Mouse (Mus musculus) adrenal gland, postnatal 25 days (tissue): ENCODE measurements around the gene Gm4491. TPM values are rescaled to one million over a fixed set of nuclear protein-coding genes. Genes with fewer than 3 reads are reported as not detected.

Experiments used
- DNase-seq: peaks from one replicate; pipeline ENCODE4 v3.0.0; 2021; ENCODE audit warnings: mixed read lengths
- long read RNA-seq: library from polyadenylated mRNA; stranded (forward); transcript quantifications from one replicate; pipeline ENCODE4 v2.0.0, GENCODE M21; 2021
- total RNA-seq: library from RNA; stranded (reverse); gene quantifications from 2 replicates; pipeline ENCODE4 v1.2.3, GENCODE M21; 2021

Gm4491 gene
- total RNA-seq = not detected in 2 replicates
- long read RNA-seq = 0 reads

DNA sequence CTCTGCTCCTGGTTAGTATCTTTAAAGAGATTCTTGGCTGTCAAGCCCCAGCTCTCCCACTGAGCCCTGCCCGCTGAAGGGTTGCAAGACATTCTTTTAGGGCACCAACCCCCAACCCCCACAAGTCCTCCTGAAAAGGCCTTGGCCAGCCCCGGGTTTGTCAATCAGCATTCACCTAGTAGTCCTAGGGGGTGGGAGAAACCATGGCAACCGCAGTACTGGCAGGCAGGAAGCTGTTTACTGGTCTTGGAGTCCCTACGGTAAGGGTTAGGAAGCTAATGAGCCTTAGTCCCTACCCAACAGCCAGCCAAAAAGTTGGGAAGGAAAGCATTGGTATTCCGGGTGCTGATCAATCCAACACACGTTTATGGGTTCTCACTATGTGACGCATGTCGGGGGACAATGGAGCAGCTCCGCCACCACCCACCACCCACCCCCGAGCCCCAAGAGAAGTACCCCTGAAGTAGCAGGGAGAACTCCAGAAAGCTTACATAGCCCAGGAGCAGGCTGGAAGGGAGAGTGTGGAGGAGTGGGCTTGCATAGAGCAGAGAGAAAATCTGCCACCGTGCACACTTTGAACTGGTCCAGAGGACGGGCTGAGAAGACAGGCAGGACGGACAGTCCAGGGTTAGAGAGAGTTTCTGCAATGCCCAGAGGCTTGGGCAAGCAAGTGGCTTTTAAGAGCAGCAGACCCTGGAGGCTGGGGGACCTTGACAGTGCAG lies at the start of gene Gm4491:
TSS of gene Gm4491 (minus strand) at position 61 of the 722 bp plus-strand sequence.
- no peak for DNase-seq

DNA sequence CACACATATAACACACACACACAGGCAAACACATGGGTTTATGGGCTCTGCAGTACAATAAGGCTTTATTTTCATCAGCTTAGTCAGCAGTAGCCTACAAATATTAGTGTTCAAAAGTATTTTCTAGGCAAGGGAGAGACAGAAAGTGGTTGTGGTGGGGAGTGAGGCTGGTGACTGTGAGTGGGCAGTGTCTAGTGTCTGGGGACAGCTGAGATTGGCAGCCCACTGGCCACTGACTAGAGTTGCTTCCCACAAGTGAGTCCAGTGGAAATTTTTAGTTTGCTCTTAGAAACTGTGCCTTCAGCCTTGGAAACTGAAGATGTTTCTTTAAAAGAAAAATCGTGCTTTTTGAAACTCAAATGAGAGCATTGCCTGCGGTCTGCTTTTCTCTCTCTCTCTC lies 46.1 kb upstream of the Gm4491 start:
- DNase-seq = no peak

DNA sequence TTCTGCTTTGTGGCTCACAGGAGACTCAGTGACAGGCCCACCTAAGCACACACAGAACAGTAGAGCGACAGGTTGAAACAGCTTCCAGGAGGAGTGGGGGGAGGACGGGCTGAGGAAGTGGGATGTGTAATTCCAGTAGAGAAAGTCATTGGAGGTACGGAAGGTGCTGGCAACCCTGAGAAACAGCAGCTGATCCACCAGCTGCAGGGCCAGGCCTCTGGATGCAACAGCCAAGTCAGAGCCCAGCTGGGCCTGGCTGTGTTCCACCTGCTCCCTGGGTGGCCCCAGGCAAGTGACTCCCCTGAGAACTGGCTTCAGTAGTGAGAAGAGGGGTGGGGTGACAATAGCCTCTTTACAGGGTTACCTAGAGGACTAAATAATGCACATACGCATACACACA lies 45.5 kb upstream of the Gm4491 start:
- peak; percentile 35 for DNase-seq

DNA sequence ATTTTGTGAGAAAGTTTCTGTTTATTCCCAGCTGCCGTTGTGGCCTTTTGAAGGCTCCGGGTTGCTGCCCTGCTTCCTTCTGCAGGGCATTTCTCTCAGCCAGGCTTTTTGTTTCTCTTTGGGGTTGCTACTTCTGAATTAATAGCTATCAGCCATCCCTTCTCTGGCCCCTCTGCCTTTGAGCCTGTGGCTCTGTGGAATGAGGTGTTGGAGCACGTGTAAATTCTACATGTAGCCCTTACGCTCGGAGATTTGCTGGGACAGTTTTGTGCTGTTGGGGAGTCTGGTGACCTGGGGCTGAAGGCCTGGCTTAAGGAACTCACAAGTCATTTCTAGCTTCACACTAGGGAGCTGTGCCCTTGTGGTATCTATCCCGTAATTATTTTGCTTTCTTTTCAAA lies 39.2 kb upstream of the Gm4491 start:
- no peak for DNase-seq

DNA sequence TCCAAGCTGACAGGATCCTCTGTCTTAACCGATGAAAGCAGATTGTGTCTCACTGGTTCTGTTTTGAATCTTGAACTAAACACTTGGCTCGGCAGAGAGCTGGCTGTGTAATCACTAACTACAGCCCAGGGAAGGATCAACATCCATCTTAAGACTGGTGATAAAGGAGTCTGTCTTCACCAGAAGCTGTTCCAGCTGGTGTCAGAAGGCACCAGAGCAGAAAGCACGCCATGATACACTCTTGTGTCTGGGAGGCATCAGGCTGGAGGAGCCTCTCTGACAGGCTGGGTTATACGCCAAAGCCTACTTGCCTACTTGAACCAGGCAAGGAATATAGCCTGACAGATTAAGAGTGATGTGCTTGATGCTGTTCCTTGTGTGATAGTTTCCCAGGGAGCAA lies 30.1 kb upstream of the Gm4491 start:
- DNase-seq = no peak

DNA sequence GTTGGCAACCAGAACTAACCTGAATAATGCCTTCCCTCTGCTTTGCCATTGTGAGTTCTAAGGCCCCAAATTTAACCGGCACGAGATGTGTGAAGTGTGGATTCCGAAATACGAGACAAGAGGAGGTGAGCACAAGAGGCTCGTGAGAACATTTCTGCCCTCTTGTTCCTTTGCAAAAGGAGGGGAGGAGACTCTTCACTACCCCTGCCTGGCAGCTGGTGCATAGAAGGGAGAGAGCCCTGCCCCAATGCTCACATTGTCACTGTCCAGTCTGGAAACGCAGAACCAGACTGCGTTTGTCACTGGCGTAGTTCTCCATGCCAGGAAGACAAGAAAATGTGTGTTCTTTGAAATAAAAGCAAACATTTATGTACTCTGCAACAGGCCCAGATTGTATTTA lies 19.6 kb upstream of the Gm4491 start:
- no peak for DNase-seq

DNA sequence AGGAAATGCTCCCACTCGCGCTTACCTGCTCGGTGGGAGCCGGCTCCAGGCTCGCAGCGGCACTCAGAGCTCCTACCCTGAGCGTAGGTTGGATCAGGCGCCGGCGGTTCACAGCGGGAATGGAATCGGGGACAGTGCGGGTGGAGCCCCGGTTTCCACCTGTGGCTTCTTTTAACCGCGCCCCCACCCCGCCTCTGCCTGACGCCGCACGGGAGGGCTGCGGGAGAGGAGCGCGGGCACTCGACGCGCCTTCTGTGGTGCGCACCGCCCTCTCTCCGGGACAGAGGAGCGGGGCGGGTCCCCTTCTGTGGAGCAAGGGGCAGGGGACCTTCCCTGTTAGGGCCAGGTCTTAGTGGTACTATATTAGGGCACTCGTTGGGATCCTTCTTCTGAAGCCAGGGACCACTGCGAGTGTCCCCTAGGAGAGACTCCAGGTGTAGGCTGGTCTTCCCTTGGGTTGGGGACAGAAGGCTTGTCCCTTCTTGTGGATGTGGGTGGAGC lies 17.5 kb upstream of the Gm4491 start, which contains the start of gene Gjb6:
TSS of gene Gjb6 (minus strand) at position 451 of the 501 bp plus-strand sequence.
- no peak for DNase-seq

DNA sequence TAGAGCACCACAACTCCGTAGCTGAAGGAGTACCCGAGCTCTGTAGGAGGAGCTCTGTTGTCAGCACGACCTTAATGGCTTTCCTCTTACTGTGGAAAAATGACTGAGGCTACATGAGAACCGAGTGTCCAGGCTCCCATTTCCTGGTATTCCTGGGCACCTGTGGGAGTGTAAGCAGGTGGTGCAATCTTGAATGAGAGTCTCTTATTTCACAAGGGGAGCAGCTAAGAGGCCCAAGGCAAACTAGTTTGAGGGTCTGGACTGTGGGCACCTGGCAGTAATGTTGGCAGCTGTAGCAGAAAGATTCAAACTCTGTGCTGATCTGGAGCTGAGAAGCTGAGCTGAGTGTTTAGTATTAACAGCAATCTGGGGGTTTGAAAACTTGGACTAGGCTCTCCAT lies 11.7 kb upstream of the Gm4491 start:
- DNase-seq = no peak

DNA sequence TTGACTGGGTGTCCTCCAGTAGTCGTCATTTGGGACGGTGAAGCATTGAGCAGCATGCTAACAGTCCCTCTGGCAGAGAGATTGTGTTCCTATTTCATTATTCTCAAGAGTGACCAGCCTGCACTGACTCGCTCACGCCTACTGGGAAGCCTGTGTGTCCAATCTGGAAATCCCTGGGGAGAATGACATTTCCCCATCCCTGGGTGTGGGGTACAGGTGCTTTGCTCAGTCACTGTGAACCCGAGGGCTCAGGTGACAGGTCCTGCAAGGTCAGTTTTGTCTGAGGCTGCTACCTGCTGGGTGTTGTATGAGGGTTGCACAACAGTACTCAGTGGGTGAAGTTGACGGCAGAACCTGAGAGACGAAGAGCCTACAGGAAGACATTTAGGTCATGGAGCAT lies 6.6 kb upstream of the Gm4491 start:
- DNase-seq = no peak

DNA sequence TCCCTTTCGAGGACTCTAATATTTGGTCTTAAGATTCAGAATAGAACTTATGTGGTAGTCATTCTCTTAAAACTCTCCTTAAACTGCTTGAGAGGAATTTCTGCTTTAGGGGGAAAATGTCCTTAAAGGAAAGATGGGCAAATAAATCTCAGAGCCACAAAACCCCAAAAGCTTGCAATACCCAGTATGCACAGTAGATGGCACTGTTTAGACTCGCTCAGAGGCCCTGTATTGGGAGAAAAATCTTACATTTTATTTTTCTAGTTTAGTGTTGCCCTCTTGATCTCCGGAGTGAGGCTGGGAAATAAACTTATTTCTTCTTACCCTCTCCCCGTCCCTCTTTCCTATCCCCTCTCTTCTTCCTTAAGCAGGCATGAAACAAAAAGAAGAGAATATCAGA lies 6.5 kb downstream of the Gm4491 start:
- DNase-seq = no peak

DNA sequence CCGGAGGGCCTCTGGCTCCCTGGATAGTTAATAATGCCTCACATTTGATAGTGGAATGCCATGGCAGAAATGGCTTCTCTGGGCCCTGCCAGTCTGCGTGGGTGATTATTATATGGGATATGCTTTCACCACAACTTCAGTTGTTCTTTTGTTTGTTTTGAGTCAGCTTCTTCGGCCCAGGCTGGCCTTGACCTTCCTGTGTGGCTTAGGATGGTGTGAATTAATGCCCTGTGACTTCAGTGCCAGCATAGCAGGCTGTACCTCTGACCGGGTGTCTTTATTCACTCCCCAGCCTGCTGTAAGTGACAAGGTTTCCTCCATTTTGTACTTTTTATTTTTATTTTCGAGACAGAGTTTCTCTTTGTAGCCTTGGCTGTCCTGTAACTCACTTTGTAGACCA lies 7.8 kb downstream of the Gm4491 start:
- DNase-seq = peak; percentile 13

DNA sequence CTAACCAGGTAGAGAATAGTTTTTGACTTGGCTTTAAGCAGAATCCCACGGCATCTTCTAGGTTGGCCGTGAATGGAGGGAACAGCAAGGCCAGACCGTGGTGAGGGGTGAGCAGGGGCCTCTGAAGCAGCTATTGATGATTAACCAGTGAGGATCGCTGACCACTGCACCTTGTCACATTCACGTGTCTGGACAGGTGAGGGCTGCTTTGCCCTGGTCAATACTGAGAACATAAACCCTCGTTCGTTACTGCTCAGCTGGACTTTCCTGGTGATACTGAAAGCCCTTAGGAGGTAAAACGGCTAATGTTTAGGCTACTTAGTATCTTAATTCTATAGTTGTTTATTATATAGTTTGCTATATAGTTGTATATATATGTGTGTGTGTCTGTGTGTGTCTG lies 8.6 kb downstream of the Gm4491 start:
- no peak for DNase-seq

DNA sequence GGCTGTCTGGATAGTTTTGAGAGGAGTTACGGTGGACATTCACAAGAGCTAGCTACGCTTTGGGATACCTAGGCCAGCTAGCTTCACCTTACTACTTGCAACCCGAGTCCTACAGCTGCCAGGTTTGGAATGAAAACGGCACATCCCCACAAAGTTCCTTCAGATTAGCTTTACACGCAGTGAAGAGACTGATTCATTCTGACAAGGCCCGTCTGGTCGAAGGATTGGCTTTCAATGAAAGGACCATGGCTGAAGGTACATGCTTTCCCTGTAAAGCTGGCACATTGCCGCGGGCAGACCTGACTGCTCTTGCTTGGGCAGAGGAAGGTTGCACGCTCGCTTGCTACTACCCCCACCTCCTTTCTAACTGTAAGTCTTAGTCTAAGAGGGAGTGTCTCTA lies 10.0 kb downstream of the Gm4491 start:
- no peak for DNase-seq

DNA sequence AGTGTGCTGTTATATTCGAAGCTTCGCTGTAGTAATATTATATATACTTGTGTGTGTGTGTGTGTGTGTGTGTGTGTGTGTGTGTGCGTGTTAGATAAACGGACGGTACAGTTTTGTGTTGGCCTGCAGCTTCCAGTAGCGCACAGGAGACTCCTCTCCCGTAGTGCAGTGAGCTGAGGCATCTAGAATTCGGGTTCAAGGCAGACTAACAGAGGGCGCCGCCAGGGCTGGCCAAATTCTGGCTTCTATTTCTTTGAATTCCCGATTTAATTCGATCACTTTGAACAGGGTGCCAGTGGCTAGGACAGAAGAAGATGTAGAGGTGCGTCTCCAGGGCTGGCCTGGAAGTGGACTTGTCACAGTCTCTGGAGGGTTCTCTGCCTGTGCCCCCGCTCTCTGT lies 10.6 kb downstream of the Gm4491 start:
- no peak for DNase-seq

DNA sequence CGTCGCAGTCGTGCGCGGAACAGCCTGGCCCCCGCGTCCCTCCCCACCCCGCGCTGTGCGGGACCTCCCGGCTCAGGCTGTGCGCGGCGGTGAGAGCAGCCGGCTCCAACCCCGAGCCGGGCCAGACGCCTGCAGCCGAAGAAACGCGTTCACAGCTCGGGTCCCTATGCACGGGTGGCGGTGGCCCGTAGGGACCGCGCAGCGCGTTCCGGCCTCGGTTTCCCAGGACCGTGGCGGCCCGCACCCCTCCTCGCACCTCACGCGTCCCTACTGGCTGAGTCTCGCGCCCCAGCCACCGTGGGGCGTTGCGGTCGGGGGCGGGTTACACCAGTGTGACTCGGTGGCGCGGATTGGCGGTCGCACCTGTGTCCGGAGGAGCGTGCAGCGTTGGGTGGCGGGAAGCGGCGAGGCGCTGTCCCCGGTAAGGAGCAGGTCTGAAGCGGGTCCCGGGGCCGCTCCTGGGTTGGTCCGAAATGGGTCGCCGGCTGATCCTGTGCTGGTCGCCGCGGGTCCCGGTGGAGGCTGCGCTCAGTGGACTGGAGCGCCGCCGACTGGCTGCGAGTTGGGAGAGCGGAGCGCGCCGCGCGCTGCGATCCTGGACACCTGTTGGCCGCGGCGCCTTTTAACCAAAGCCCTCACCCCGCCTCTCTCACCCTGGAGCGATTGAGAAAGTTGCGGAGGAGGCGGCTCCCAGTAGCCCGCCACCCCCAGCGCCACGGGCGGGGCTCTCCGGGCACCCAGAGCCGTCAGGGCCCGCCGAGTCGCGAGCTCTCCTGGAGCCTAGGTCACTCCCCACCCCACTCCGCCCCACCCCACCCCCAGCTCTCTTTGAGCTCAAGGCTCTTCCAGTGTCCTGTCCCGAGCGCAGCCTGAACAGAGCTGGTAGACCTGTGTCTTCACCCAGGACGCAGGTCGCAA lies 11.3 kb downstream of the Gm4491 start, which contains the start of gene Gjb2:
TSS of gene Gjb2 (minus strand) at position 597 of the 918 bp plus-strand sequence.
- DNase-seq = peak; percentile 47

DNA sequence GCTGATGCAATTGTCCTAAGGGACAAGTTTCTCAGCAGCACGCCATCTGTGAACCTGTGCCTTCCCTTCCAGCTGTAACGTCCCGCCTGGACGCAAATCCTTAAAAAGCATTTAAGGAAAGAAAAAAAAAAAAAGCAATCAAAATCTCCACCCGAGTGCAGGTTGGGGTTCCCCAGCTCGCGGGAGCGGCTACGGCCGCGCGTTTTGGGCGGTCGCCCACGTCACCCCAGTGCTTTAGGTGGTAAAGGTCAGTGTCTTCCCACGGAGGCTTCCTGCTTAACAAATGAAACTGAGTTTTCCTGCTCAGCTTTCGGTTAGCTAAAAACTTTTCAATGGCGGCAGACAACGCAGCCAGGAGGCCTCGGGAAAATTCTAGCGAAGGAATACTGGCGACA lies 12.0 kb downstream of the Gm4491 start:
- peak; percentile 13 for DNase-seq

DNA sequence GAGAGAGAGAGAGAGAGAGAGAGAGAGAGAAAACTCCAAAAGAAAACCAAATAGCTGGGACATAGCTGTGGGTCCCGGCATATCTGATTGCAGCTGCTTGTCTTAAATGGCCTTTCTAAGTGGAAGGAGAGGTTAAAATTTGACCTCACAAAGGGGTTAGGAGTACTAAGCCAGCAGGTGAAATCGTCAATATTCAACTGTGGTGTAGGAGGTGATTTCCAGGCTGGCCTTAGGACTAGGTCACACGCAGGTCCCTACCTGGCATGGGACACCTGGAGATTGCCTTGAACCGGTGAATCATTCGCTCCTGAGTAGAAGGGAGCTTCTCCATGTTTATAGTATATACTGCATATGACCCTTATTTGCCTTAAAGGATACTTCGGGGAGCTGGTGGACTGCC lies 12.6 kb downstream of the Gm4491 start:
- DNase-seq = no peak

DNA sequence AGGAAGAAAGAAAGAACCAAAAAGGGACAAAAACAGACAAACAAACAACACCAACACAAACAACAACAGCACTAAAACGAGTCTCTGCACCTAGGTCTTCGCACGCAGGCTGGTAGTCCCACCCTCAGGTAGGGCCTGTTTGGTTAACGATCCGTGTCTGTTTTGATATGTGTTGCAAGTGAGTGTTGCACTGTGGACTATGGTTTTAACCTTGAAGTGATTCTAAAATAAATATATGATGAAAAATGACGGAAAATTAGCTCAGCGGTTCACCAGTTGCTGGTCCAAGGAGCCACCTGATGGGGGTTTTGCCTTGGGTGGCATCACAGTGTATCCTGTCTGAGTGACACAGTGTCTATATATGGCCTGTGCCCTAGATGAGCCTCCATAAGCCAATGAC lies 14.1 kb downstream of the Gm4491 start:
- no peak for DNase-seq

DNA sequence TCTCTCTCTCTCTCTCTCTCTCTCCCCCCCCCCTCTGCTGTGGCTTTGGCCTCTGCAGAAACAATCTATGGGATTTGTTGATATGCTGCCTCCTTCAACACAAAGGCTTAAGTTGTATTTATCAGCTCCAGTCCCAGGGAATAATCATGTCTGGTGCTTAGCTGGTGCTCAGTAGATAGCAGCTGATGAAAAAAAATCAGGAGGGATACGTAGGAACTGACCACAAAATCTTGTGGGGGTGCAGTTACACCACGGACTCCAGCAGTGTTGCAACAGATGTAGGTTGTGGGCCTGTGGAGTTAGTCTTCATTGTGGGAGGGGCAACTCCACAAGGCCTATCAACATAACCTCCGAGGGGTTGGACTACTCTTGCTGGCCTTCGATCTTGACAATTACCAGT lies 19.8 kb downstream of the Gm4491 start:
- DNase-seq = no peak

DNA sequence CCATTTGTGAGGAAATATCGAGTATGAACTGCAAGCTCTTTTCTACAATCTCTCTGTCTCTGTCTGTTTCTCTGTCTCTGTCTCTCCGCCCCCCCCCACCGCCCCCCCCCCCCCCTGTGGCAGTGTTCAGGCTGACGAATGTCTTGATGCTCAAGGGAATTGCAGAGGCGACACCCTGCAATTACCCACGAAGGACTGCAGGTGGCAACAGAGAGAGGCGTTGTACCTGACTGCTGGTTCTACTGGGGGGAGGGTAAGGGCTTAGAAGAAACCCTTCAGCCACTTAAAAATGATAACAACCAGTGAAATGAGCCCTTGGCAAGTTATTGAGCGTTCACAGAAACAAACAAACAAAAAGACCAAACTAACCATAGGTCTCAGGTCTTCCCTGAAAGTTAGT lies 22.7 kb downstream of the Gm4491 start:
- peak; percentile 45 for DNase-seq

DNA sequence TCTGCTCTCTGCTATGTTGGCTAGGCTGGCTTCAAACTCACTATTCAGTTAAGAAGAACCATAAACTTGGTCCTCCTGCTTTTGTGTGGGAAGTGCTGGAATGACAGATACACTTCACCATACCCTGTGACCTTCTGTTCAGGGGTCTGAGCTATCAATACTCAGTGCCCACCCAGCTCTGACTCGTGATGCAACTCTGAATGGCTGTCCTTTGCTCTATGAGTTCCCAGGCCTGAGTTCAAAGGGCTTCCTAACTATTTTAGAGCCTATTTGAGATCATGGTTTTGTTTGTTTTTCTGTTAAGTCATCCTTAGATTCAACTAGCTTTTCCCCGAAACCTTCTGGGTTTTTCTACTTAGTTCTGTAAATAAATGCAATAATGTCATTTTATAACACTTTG lies 25.7 kb downstream of the Gm4491 start:
- DNase-seq = no peak

DNA sequence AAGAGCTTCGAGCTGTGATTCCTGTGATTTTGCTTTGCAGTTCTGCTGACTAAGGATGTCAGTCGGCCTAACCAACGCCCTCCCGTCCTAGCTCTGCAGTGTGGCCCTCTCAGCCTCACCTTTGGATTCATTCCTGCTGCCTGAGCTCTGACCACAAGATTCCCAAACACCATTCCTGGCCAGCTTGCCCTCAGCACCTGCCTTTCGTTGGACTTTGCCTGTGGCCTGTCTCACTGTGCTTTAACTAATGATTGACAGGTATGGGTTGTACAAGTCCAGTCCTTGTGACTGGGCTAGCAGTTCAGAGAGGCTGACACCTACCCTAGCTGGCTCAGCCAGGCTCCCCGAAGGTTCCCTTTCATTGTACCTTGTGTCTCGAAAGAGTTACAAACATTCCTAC lies 26.6 kb downstream of the Gm4491 start:
- DNase-seq = no peak

DNA sequence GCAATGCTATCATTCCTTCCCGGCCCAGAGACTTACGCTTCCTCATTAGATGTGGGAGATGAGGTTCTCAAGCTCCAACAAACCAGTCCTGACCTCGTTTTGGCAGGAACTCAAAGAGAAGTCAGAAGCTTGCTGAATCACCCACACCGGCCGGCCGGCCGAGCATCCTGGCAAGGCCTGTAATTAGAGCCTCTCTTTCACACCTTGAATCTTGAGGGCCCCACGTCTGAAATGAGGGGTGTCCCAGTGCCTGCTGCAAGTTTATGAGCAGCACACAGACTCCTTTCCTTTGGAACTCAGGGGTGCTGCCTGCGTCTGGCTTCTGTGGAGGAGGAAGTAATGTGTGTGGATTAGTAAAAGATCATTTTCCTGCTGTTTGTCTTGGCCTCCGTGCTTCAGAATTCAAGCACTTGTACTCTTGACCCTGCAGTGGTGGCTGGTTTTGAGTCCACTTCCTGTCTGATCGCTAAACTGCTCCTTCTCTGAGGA lies 31.5 kb downstream of the Gm4491 start:
- DNase-seq = no peak
